In genomic region chr12:39935775-39936174, GRCm38 (mm10) we compare ENCODE assay signal across 12 mouse cellular contexts.
"Had no signal": no experiment of that assay in that cellular context is flagged by ENCODE, and none has a peak within 500 bp of the region (broad histone marks: within the 10 kb centered on the region; RNA-seq: fewer than 3 reads in every experiment).

No protein-coding gene starts in this region.

- H3K4me1 ChIP-seq: limb, embryonic 15.5 days; liver, embryonic 12.5 days had no signal

- H3K9me3 ChIP-seq: limb, embryonic 15.5 days; liver, embryonic 12.5 days; megakaryocyte, embryonic 14.5 days; midbrain, embryonic 12.5 days had no signal

- ATAC-seq: liver, embryonic 12.5 days had no signal

- H3K27me3 ChIP-seq: limb, embryonic 15.5 days; liver, embryonic 12.5 days; midbrain, embryonic 12.5 days had no signal

- H3K4me2 ChIP-seq: limb, embryonic 15.5 days; liver, embryonic 12.5 days; lung, embryonic 14.5 days; midbrain, embryonic 12.5 days had no signal

- H3K4me3 ChIP-seq: limb, embryonic 15.5 days; liver, embryonic 12.5 days; megakaryocyte, embryonic 14.5 days; midbrain, embryonic 12.5 days had no signal

- H3K36me3 ChIP-seq: limb, embryonic 15.5 days; liver, embryonic 12.5 days; midbrain, embryonic 12.5 days had no signal

- H3K27ac ChIP-seq: limb, embryonic 15.5 days; liver, embryonic 12.5 days; macrophage; midbrain, embryonic 12.5 days had no signal

- H3K9ac ChIP-seq: limb, embryonic 15.5 days; liver, embryonic 12.5 days; lung, embryonic 14.5 days; midbrain, embryonic 12.5 days had no signal

- DNase-seq: kidney, postnatal 10 days; kidney, postnatal 4 days; lung, embryonic 14.5 days; lung, postnatal 10 days; right cerebral cortex, postnatal 14 days; thymus, adult 18-20 months; thymus, postnatal 14 days had no signal
